ENCODE assay signal across 23 mouse cellular contexts in the genomic region with DNA sequence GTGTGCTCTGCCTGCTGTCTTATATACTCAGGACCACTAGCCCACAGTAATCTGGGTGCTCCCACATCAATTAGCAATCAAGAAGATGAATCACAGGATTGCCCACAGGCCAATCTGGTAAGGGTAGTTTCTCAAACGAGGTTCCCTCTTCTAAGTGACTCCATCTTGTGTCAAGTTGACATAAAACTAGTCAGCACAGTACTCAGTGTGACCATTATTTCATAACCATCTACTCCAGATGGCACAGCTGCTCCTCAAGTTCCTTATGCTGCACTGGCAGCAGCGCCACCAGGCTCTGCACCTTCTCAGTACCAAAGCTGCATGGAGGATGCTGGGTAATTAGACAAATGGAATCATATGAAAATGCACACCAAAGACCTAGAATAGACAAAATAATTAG.
DNase-seq lines count a peak whose midpoint lies in the region; ATAC-seq lines count a peak whose summit lies in the region.
"Had no signal": no experiment of that assay in that cellular context is flagged by ENCODE, and none has a peak within 500 bp of the region (broad histone marks: within the 10 kb centered on the region; RNA-seq: fewer than 3 reads in every experiment).

No protein-coding gene starts in this region.

- DNase-seq in 416B (ENCODE audit: low read depth), result peak; percentile 57
- DNase-seq in testis, postnatal 10 days (ENCODE audit: low spot score), result no peak
- no peak for DNase-seq in spleen, postnatal 10 days (ENCODE audit: low spot score in 2 of 2)
- DNase-seq in thymus, postnatal 25 days, result no peak
- DNase-seq in spleen, adult 18-20 months, result no peak
- DNase-seq: adrenal gland, adult 8-10 months; adrenal gland, postnatal 14 days; adrenal gland, postnatal 36 days; B cell, adult 2 months; cerebellum, adult 11-12 months; cerebellum, adult 2 months; cerebellum, adult 9-10 months; cerebellum, postnatal 10 days; cerebellum, postnatal 25 days; forebrain, postnatal 0 days had no signal

- peak; percentile 64 for ATAC-seq in common myeloid progenitor, adult 5-6 weeks (replicated peaks; ENCODE audit: low read depth, poor library complexity, severe bottlenecking)
- peak; percentile 32 to 52; a peak in 2 of 4 replicates for ATAC-seq in hematopoietic stem cell, adult 5-6 weeks (replicated peaks in 1 of 2; ENCODE audit: insufficient read depth in 1 of 2, low FRiP score in 2 of 2, low TSS enrichment in 1 of 2, low read depth in 1 of 2, poor library complexity in 2 of 2, severe bottlenecking in 2 of 2)
- peak; percentile 79 for ATAC-seq in megakaryocyte progenitor cell, adult 5-6 weeks (replicated peaks; ENCODE audit: poor library complexity)
- ATAC-seq: activated CD4-positive, CD25-positive, alpha-beta regulatory T cell, adult 4 months; CD4-positive, CD25-positive, alpha-beta regulatory T cell, adult 4 months; forebrain, embryonic 13.5 days; forebrain, embryonic 15.5 days; forebrain, postnatal 0 days; Patski had no signal
